Mouse (Mus musculus): ENCODE results near the gene Ubxn4. TPM values are rescaled to one million over a fixed set of nuclear protein-coding genes. Genes with fewer than 3 reads are reported as not detected.
"Not testable (repeated sequence)": the region's sequence is repeated elsewhere in the genome, so short reads cannot be mapped to it uniquely, and the experiment has no call there.

The Ubxn4 gene
- 70.7 and 74.0 TPM in 2 replicates for polyA plus RNA-seq (2015; fragmentation: Nextera tagmentation; extraction: Ambion mirVana)

DNA sequence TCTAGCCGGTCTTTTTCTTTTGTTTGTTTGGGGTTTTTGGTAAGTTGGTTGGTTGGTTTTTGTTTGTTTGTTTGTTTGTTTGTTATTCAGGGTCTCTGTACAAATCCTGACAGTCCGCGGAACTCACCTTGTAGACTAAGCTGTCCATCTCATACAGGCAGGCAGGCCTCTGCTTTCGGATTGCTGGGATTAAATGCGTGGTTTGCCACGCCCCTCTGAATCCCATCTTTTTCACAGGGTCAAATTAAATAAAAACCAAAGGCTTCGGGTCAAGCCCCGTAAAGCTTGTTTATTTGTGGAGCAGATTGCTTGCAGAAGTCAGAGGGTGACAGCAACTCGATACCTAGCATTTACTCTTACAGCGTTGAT lies at the start of gene Ubxn4:
Gene Ubxn4 (plus strand): TSS at position 338 of the 369 bp plus-strand sequence.
- Histone ChIP-seq H3K36me3 (no peaks in the 10 kb centered on the region), H3K9ac (replicated peaks) (peak within 1 kb of the TSS; percentile 76), H3K27me3 (no peaks in the 10 kb centered on the region), H3K4me3 (peak within 1 kb of the TSS; percentile 72), H3K27ac (replicated peaks) (peak within 1 kb of the TSS; percentile 81), H3K9me3 (no peaks in the 10 kb centered on the region), H3K4me2 (replicated peaks) (peak within 1 kb of the TSS; percentile 91), H3K4me1 (peaks cover 19% of the 10 kb centered on the region)
- 7% methylated on average over 10 of the region's 10 CpGs for WGBS
- peak; percentile 60 for ATAC-seq (replicated peaks)

- 76% methylated on average over 2 of the region's 2 CpGs for WGBS
- H3K27ac ChIP-seq (replicated peaks) = no peak overlapping the region
- H3K9ac ChIP-seq (replicated peaks) = no peak overlapping the region
- no peak overlapping the region for H3K4me2 ChIP-seq (replicated peaks)
- no peak overlapping the region for H3K4me3 ChIP-seq
- no peaks in the 10 kb centered on the region for H3K27me3 ChIP-seq
- no peaks in the 10 kb centered on the region for H3K9me3 ChIP-seq
- no peaks in the 10 kb centered on the region for H3K4me1 ChIP-seq
- ATAC-seq (replicated peaks) = no peak
- H3K36me3 ChIP-seq = peaks cover 42% of the 10 kb centered on the region
These were observed 49.8 kb upstream of the Ubxn4 start for GRCm38 (mm10) chr1:128194011-128194410.

GRCm38 (mm10) chr1:128197353-128197752 lies 46.4 kb upstream of the Ubxn4 start:
- no peak overlapping the region for H3K27ac ChIP-seq (replicated peaks)
- peaks cover 38% of the 10 kb centered on the region for H3K36me3 ChIP-seq
- H3K27me3 ChIP-seq = no peaks in the 10 kb centered on the region
- no peak overlapping the region for H3K4me2 ChIP-seq (replicated peaks)
- no peaks in the 10 kb centered on the region for H3K4me1 ChIP-seq
- 96% methylated on average over 1 of the region's 1 CpGs for WGBS
- H3K9ac ChIP-seq (replicated peaks) = no peak overlapping the region
- H3K4me3 ChIP-seq = no peak overlapping the region
- H3K9me3 ChIP-seq = no peaks in the 10 kb centered on the region
- ATAC-seq (replicated peaks) = no peak

GRCm38 (mm10) chr1:128213261-128213660 lies 30.5 kb upstream of the Ubxn4 start:
- Histone ChIP-seq H3K4me3 (no peak overlapping the region), H3K9ac (replicated peaks) (no peak overlapping the region), H3K27ac (replicated peaks) (no peak overlapping the region), H3K9me3 (no peaks in the 10 kb centered on the region), H3K36me3 (peaks cover 33% of the 10 kb centered on the region), H3K4me2 (replicated peaks) (no peak overlapping the region), H3K27me3 (no peaks in the 10 kb centered on the region), H3K4me1 (no peaks in the 10 kb centered on the region)
- no peak for ATAC-seq (replicated peaks)
- WGBS = 79% methylated on average over 5 of the region's 5 CpGs

DNA sequence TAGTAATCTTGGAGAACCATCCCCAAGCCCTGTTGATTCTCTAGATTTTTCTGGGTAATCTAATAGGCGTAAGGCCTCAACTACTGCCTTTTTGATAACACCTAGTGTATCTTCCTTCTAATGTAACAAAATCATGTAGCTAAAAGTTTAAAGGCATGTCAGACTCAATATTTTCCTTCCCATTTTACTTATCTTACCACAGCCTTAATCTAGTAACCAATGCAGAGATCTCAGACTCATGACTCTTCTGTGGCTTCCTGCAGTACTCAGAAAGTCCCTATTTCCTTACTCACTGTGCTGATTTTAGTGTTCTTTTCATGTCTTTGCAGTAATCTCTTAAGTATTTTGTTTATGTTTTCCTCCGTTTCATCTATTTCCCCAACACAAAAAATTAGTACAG lies 21.9 kb upstream of the Ubxn4 start:
- Histone ChIP-seq H3K9me3 (no peaks in the 10 kb centered on the region), H3K4me2 (replicated peaks) (no peak overlapping the region), H3K4me1 (no peaks in the 10 kb centered on the region), H3K36me3 (peaks cover 49% of the 10 kb centered on the region), H3K27me3 (no peaks in the 10 kb centered on the region), H3K27ac (replicated peaks) (no peak overlapping the region), H3K9ac (replicated peaks) (no peak overlapping the region), H3K4me3 (no peak overlapping the region)
- ATAC-seq (replicated peaks) = no peak
- WGBS = over 99% methylated on average over 2 of the region's 2 CpGs

- H3K9me3 ChIP-seq = no peaks in the 10 kb centered on the region
- H3K4me3 ChIP-seq = no peak overlapping the region
- no peak overlapping the region for H3K4me2 ChIP-seq (replicated peaks)
- peaks cover 53% of the 10 kb centered on the region for H3K36me3 ChIP-seq
- no peaks in the 10 kb centered on the region for H3K27me3 ChIP-seq
- 93% methylated on average over 1 of the region's 1 CpGs for WGBS
- no peak overlapping the region for H3K9ac ChIP-seq (replicated peaks)
- no peak for ATAC-seq (replicated peaks)
- no peaks in the 10 kb centered on the region for H3K4me1 ChIP-seq
- no peak overlapping the region for H3K27ac ChIP-seq (replicated peaks)
These were observed 20.5 kb upstream of the Ubxn4 start for GRCm38 (mm10) chr1:128223304-128223703.

- H3K27ac ChIP-seq (replicated peaks) = no peak overlapping the region
- H3K4me1 ChIP-seq = no peaks in the 10 kb centered on the region
- H3K9me3 ChIP-seq = no peaks in the 10 kb centered on the region
- no peak overlapping the region for H3K9ac ChIP-seq (replicated peaks)
- H3K27me3 ChIP-seq = no peaks in the 10 kb centered on the region
- H3K4me2 ChIP-seq (replicated peaks) = no peak overlapping the region
- ATAC-seq (replicated peaks) = no peak
- 94% methylated on average over 4 of the region's 4 CpGs for WGBS
- H3K4me3 ChIP-seq = no peak overlapping the region
- H3K36me3 ChIP-seq = peaks cover 61% of the 10 kb centered on the region
These were observed 8.6 kb upstream of the Ubxn4 start for GRCm38 (mm10) chr1:128235181-128235580.

DNA sequence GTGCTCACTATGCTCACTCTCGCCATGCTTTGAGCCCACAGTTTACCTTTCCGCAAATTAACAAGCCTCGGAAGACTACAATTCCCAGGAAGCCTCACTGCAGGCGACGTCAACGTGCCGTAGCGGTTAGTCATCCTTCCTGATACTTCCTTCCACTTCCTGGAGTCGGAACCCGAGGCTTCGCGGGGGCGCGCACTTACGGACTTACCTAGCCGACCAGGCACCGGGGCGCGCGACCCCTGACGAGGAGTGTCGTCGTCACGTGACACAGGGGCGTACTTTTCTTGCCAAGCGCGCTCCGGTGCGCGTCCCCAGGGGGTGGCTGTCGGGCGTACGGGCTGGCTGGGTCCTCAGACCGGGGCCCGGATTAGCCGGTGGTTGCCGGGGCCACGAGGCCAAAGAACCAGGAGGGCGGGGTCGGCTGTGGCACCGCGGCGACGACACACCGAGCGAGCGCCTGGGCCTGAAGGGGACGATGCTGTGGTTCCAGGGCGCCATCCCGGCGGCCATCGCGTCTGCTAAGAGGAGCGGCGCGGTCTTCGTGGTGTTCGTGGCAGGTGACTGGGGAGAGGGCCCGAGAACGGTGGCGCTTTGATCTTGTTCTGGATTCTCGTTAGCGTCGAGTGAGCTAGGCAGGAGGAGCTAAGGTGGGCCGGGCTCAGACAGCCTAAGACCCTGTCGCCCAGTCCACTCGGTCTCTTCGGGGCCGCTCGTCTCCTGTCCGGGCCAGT lies 397 bp downstream of the Ubxn4 start:
- peak overlapping the region; percentile 72 for H3K4me3 ChIP-seq
- H3K4me2 ChIP-seq (replicated peaks) = peak overlapping the region; percentile 91
- H3K36me3 ChIP-seq = no peaks in the 10 kb centered on the region
- peak overlapping the region; percentile 81 for H3K27ac ChIP-seq (replicated peaks)
- H3K27me3 ChIP-seq = no peaks in the 10 kb centered on the region
- peak overlapping the region; percentile 76 for H3K9ac ChIP-seq (replicated peaks)
- ATAC-seq (replicated peaks) = peak; percentile 95
- under 1% methylated on average over 71 of the region's 71 CpGs for WGBS
- peaks cover 19% of the 10 kb centered on the region for H3K4me1 ChIP-seq
- no peaks in the 10 kb centered on the region for H3K9me3 ChIP-seq

DNA sequence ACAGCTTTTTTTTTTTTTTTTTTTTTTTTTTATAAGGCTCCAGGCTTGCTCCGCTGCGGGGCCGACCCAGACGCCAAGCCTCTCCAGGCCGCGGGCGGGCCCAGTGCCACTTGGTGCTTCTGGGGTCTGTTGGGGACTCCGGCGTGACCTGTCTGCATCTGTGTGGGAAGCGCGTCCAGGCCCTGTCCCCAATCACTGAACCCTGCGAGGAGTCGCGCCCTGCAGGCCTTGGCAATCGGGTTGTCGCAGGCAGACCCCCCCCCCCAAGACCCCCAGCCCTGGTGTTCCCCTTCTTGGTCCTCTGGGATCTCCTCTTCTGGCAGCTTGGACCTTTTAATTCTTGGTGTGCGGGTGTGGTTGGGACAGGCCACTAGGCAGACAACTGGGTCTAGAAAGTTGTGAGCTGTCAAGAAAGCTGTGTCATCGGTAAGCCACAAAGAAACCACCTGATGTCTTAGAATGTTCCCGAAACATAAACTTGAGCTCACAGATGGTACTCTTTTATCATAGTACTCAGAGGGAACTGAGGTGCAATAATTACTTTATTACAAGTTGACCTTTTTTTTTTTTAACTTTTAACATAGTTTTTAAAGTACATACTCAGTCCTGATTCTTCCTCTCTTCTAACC lies 1.1 kb downstream of the Ubxn4 start:
- Histone ChIP-seq H3K27me3 (no peaks in the 10 kb centered on the region), H3K9ac (replicated peaks) (peak overlapping the region; percentile 76), H3K4me1 (peaks cover 19% of the 10 kb centered on the region), H3K4me3 (peak overlapping the region; percentile 72), H3K4me2 (replicated peaks) (peak overlapping the region; percentile 91), H3K9me3 (no peaks in the 10 kb centered on the region), H3K27ac (replicated peaks) (peak overlapping the region; percentile 81), H3K36me3 (0 out of 2 replicates have a peak, but pooled peaks cover under 1% of the 10 kb centered on the region)
- peak; percentile 47 for ATAC-seq (replicated peaks)
- WGBS = 2% methylated on average over 14 of the region's 19 CpGs

GRCm38 (mm10) chr1:128267061-128267460 lies 23.3 kb downstream of the Ubxn4 start:
- WGBS = 86% methylated on average over 7 of the region's 7 CpGs
- not testable (repeated sequence) for H3K9ac ChIP-seq (replicated peaks); H3K27ac ChIP-seq (replicated peaks); H3K4me2 ChIP-seq (replicated peaks); H3K4me3 ChIP-seq; H3K4me1 ChIP-seq; H3K9me3 ChIP-seq; ATAC-seq (replicated peaks); H3K27me3 ChIP-seq
- peaks cover 77% of the 10 kb centered on the region for H3K36me3 ChIP-seq

- Histone ChIP-seq H3K36me3 (peaks cover 77% of the 10 kb centered on the region), H3K9ac (replicated peaks) (no peak overlapping the region), H3K4me2 (replicated peaks) (no peak overlapping the region), H3K4me3 (no peak overlapping the region), H3K9me3 (no peaks in the 10 kb centered on the region), H3K27ac (replicated peaks) (no peak overlapping the region), H3K4me1 (no peaks in the 10 kb centered on the region), H3K27me3 (no peaks in the 10 kb centered on the region)
- WGBS = 91% methylated on average over 3 of the region's 3 CpGs
- no peak for ATAC-seq (replicated peaks)
These were observed 27.0 kb downstream of the Ubxn4 start for GRCm38 (mm10) chr1:128270731-128271130.

DNA sequence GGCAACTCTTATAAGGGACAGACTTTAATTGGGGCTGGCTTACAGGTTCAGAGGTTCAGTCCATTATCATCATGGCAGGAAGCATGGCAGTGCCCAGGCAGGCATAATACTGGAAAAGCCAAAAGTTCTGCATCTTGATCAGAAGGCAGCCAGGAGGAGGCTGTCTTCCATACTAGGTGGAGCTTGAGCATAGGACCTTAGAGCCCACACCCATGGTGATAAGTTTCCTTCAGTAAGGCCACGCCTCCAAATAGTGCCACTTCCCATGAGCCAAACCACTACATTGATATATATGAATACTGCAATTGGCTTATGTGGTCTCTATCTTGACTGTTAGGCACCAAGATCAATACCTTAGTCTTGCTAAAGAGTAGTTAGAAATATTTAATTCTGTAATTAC lies 32.1 kb downstream of the Ubxn4 start:
- no peak for ATAC-seq (replicated peaks)
- WGBS = 98% methylated on average over 1 of the region's 1 CpGs

More for the DNA sequence above, 32.1 kb downstream of the Ubxn4 start:
- H3K4me2 ChIP-seq (replicated peaks) = no peak overlapping the region
- H3K9me3 ChIP-seq = no peaks in the 10 kb centered on the region
- no peaks in the 10 kb centered on the region for H3K27me3 ChIP-seq
- no peak overlapping the region for H3K9ac ChIP-seq (replicated peaks)
- H3K27ac ChIP-seq (replicated peaks) = no peak overlapping the region
- H3K36me3 ChIP-seq = peaks cover 77% of the 10 kb centered on the region
- H3K4me3 ChIP-seq = no peak overlapping the region
- no peaks in the 10 kb centered on the region for H3K4me1 ChIP-seq
